Mouse (Mus musculus): Measurements from ENCODE around the gene Gsdme. TPM values are rescaled to one million over a fixed set of nuclear protein-coding genes. Genes with fewer than 3 reads are reported as not detected.

Gsdme gene
- polyA plus RNA-seq, 1 experiment, result not detected

- no peak for TF ChIP-seq GATA1 (IDR thresholded peaks at IDR 0.05; ENCODE audit: low read length)
Observed at GRCm38 (mm10) chr6:50168821-50169220, 94.8 kb downstream of the Gsdme start.

GRCm38 (mm10) chr6:50163013-50163412, 100.6 kb downstream of the Gsdme start:
- TF ChIP-seq GATA1 (IDR thresholded peaks at IDR 0.05; ENCODE audit: low read length), result no peak

DNA sequence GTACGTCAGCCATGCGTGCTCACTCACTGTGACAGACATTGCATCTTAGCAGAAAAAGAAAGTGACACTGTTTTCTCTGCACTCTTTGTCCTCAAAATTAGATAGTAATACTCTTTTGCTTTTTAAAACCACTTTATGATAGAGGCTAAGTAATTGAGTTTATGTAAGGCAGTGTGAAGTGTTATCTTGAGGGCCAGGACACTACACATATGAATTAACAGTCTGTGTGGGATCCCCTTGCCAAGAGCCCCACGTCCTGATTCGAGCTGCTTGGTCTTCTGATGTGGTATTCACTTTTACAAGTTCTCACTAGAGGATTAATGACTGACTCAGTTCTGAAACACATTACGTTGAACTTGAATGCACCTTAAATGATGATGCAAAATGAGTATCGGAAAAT, 103.8 kb downstream of the Gsdme start:
- TF ChIP-seq GATA1 (IDR thresholded peaks at IDR 0.05; ENCODE audit: low read length), result no peak

- no peak for TF ChIP-seq GATA1 (IDR thresholded peaks at IDR 0.05; ENCODE audit: low read length)
Observed at GRCm38 (mm10) chr6:50149378-50149777, 114.3 kb downstream of the Gsdme start.

DNA sequence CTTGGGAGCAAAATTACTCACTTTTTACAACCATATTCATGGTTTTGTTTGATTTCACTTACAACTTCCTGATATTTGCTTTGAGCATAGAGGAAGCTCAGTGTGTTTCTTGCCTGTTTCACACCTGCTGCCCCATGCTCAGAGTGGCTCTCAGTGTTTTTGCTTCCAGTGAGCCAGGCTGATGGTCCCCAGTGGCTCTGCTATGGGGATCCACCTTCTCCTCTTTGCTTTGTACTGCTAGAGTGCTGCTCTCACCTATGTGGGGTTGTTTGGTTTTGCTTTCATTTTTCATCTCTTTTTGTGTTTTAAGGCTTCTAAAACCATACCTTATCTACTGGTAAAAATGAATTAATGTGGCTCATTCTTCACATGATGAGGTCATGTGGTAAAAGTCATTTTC, 117.5 kb downstream of the Gsdme start:
- no peak for TF ChIP-seq GATA1 (IDR thresholded peaks at IDR 0.05; ENCODE audit: low read length)

DNA sequence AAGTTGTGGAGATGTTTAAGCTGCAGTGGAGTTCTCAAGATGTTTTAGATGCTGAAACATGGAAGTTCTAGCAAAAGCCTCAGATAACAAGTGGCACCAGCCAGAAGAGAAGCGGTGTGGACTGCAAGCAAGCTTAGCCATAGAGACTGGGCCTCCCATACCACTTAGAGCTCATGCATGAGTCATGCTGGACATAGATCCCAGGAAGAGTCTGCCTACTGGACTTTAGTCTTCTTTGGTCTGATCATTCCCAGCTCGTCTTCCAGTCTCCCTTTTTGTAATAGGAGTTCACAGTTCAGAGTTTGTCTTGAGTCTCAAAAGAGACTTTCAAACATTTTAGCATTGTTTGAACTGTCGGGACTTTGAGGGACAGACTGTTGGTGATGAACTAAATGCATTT, 124.1 kb downstream of the Gsdme start:
- no peak for TF ChIP-seq GATA1 (IDR thresholded peaks at IDR 0.05; ENCODE audit: low read length)

Other genes with a start within 250 kb of the Gsdme start
- gene Mpp6, start 153.6 kb downstream of the Gsdme start, polyA plus RNA-seq (2012), result 16.9 and 24.6 TPM in 2 replicates
- not detected in 2 replicates for gene Osbpl3, start 192.3 kb upstream of the Gsdme start, polyA plus RNA-seq (2012)